Mouse (Mus musculus) cerebellum, postnatal 36 days (tissue): ENCODE measurements around the gene Olfr332.
"Not testable (repeated sequence)": the region's sequence is repeated elsewhere in the genome, so short reads cannot be mapped to it uniquely, and the experiment has no call there.

Experiments
- DNase-seq, 2 experiments: peaks; one replicate each; pipeline ENCODE4 v3.0.0; 2021 to 2022; ENCODE audit warnings: mixed read lengths in 2 of 2

The Olfr332 gene

GRCm38 (mm10) chr11:58492455-58492854 lies at the start of gene Olfr332:
Olfr332 (minus strand) TSS chr11:58492555.
- DNase-seq: no peak

GRCm38 (mm10) chr11:58534736-58535135 lies 42.4 kb upstream of the Olfr332 start, which contains the start of gene Olfr330:
Olfr330 (minus strand) TSS chr11:58534836.
- not testable (repeated sequence) for DNase-seq

GRCm38 (mm10) chr11:58519756-58520155 lies 27.4 kb upstream of the Olfr332 start:
- peak; percentile 10 to 23 for DNase-seq

- DNase-seq: peak; percentile 47 to 54
Measured at GRCm38 (mm10) chr11:58518916-58519315, 26.6 kb upstream of the Olfr332 start.

- not testable (repeated sequence) for DNase-seq
Measured at GRCm38 (mm10) chr11:58509058-58509457, 16.7 kb upstream of the Olfr332 start.

GRCm38 (mm10) chr11:58502472-58502871 lies 10.1 kb upstream of the Olfr332 start, which contains the start of gene Olfr331:
Olfr331 (minus strand) TSS chr11:58502572.
- DNase-seq: not testable (repeated sequence)

- no peak for DNase-seq
Measured at GRCm38 (mm10) chr11:58499290-58499689, 6.9 kb upstream of the Olfr332 start.

GRCm38 (mm10) chr11:58498761-58499160 lies 6.4 kb upstream of the Olfr332 start:
- no peak for DNase-seq

- no peak for DNase-seq
Measured at GRCm38 (mm10) chr11:58462170-58462569, 30.2 kb downstream of the Olfr332 start, which contains the start of gene Olfr30. Olfr30 (minus strand) TSS chr11:58462270.

GRCm38 (mm10) chr11:58453592-58453991 lies 38.8 kb downstream of the Olfr332 start:
- no peak for DNase-seq

GRCm38 (mm10) chr11:58452759-58453158 lies 39.6 kb downstream of the Olfr332 start, which contains the start of gene Lypd9:
Lypd9 (minus strand) TSS chr11:58452923.
- no peak for DNase-seq
